Mouse (Mus musculus) heart, postnatal 14 days (tissue): Measurements from ENCODE around the gene Arih2. TPM values are rescaled to one million over a fixed set of nuclear protein-coding genes. Genes with fewer than 3 reads are reported as not detected.

ENCODE experiments used
- DNase-seq, 2 experiments: peaks; one replicate each; pipeline ENCODE4 v3.0.0; 2021 to 2022
- intact Hi-C: fragments of 180-260 bp; cut with DNase I; formaldehyde crosslinking; loops from one replicate; pipeline ENCODE4 v1.15.1; 2025
- microRNA-seq, 2 experiments: library from miRNA; unstranded; fragments of <30 nt; microRNA quantifications; one replicate each; pipeline ENCODE4 v1.2.0; 2021 to 2022
- total RNA-seq, 2 experiments: library from RNA; stranded (reverse); gene quantifications; 2 replicates each; pipeline ENCODE4 v1.2.3; 2021

Gene Arih2
- total RNA-seq, 2 experiments from 2014 or later = 47.7 to 48.0 TPM

GRCm38 (mm10) chr9:108566815-108567776 is 82.1 kb downstream of the Arih2 start, which contains the start of gene Ndufaf3:
TSS of gene Ndufaf3 (minus strand) at chr9:108567434.
- DNase-seq = peak; percentile 95 to 97
- intact Hi-C loops = loop anchor here (5.0 kb wide), 1 partner anchor 50 kb away; the partner anchor contains the start of gene Qrich1

- intact Hi-C loops = loop anchor here (5.0 kb wide), 1 partner anchor 49 kb away; the partner anchor contains the start of gene Qrich1
- DNase-seq = no peak
Measured at GRCm38 (mm10) chr9:108565881-108566814, 83.0 kb downstream of the Arih2 start.

GRCm38 (mm10) chr9:108564131-108564530 is 85.1 kb downstream of the Arih2 start:
- no peak for DNase-seq
- intact Hi-C loops = no loop called here

- no peak for DNase-seq
- intact Hi-C loops = no loop called here
Measured at GRCm38 (mm10) chr9:108563671-108564070, 85.5 kb downstream of the Arih2 start.

- intact Hi-C loops = no loop called here
- peak; percentile 93 to 98 for DNase-seq
Measured at GRCm38 (mm10) chr9:108560227-108560841, 88.9 kb downstream of the Arih2 start, which contains the start of gene Impdh2. TSS of gene Impdh2 (plus strand) at chr9:108560286.

- intact Hi-C loops = loop anchor here (5.0 kb wide), 1 partner anchor 37 kb away; no protein-coding TSS in a partner anchor
- DNase-seq = no peak
Measured at GRCm38 (mm10) chr9:108559169-108559568, 90.0 kb downstream of the Arih2 start.

Small RNAs within 50 kb of the gene (microRNA-seq; reads per million reads assigned to microRNA genes)
- gene Gm24083 = 0 reads per million in 2 experiments
- gene Gm26298 = 0 reads per million in 2 experiments
- gene Mir191 = 0 reads per million in 2 experiments
- gene Mir425 = 890 to 1,083 reads per million in 2 experiments

Other genes starting within 250 kb of the Arih2 start
- gene Ccdc36, start 220.9 kb downstream of the Arih2 start, total RNA-seq = not detected
- gene BC048562, start 212.9 kb downstream of the Arih2 start, total RNA-seq = not detected
- 10 to 100 TPM; 23.6 to 29.4 TPM for gene Ccdc71, start 188.9 kb downstream of the Arih2 start, total RNA-seq
- gene Klhdc8b, start 187.8 kb downstream of the Arih2 start, total RNA-seq = 10 to 100 TPM; 15.0 to 15.2 TPM
- 100 to 1,000 TPM; 355 to 379 TPM for gene Lamb2, start 169.7 kb downstream of the Arih2 start, total RNA-seq
- 100 to 1,000 TPM; 101 to 108 TPM for gene Usp19, start 158.8 kb downstream of the Arih2 start, total RNA-seq
- 10 to 100 TPM; 75.9 to 81.0 TPM for gene Qars, start 141.7 kb downstream of the Arih2 start, total RNA-seq
- gene Qrich1, start 132.6 kb downstream of the Arih2 start, total RNA-seq = 10 to 100 TPM; 68.4 to 70.1 TPM
- gene Impdh2, start 89.1 kb downstream of the Arih2 start, total RNA-seq = 10 to 100 TPM; 47.0 to 54.5 TPM
- 10 to 100 TPM; 53.1 to 59.8 TPM for gene Ndufaf3, start 82.0 kb downstream of the Arih2 start, total RNA-seq
- gene Dalrd3, start 79.5 kb downstream of the Arih2 start, total RNA-seq = 10 to 100 TPM; 18.7 to 21.4 TPM
- 10 to 100 TPM; 21.2 to 23.9 TPM for gene Wdr6, start 70.6 kb downstream of the Arih2 start, total RNA-seq
- gene P4htm, start 51.7 kb downstream of the Arih2 start, total RNA-seq = 10 to 100 TPM; 14.3 to 16.6 TPM
- gene Slc25a20, start 12.7 kb upstream of the Arih2 start, total RNA-seq = 100 to 1,000 TPM; 222 to 228 TPM
- 10 to 100 TPM; 74.3 to 75.9 TPM for gene Prkar2a, start 39.9 kb upstream of the Arih2 start, total RNA-seq
- gene Ip6k2, start 134.4 kb upstream of the Arih2 start, total RNA-seq = 10 to 100 TPM; 30.7 to 31.8 TPM
- gene Nckipsd, start 159.0 kb upstream of the Arih2 start, total RNA-seq = 10 to 100 TPM in 1 of 2 experiments, 1 to 10 TPM in 1; 9.9 to 11.4 TPM
- under 1 TPM; 0.12 TPM for gene Celsr3, start 176.9 kb upstream of the Arih2 start, total RNA-seq
- 10 to 100 TPM; 27.0 TPM for gene Slc26a6, start 203.9 kb upstream of the Arih2 start, total RNA-seq